Mouse (Mus musculus) erythroblast, embryonic 14.5 days (primary cell): ENCODE data around the gene Igfbp3.

Experiments
- GATA1 ChIP-seq: IDR thresholded peaks from 2 replicates; pipeline ENCODE4 v1.6.1; 2012; ENCODE audit warnings: low read length, inconsistent platforms, mixed read lengths
- TAL1 ChIP-seq: IDR thresholded peaks from 3 replicates; pipeline ENCODE4 v1.6.1; 2012; ENCODE audit warnings: low read length, inconsistent platforms, mixed read lengths

DNA sequence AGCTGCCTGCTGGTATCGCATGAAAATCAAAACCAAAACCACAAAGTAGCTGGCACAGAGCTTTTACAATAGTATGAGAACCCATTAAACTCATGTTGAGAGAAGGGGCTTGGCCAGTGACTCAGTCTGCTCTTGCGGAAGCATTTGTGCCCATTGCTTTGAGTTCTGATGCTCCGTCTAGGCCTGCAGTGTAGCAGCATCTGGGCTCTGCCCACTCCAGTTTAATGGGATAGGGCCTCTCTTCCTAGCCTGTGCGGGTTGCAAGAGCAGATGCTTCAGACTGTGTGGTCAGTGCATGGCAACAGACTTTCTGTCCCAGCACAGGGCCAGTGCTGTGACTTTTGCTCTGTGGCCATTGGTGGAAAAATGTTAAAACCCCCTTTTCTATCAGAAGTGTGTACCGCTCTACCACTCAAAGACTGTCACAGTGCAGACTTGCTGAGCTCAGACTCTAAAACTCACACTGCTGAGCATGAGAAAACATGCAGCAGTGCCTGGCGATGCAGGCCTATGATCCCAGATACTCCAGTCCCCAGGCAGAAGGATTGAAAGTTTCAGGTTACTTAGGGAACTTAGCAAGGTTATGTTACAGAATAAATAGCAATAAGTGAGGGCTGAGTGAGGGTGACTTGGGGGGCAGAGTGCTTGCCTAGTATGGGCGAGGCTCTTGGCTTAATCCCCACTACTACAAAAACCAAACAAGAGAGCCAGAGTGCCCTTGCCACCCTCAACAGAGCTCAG, 13.3 kb upstream of the Igfbp3 start:
- no peak for TF ChIP-seq TAL1
- TF ChIP-seq GATA1, result no peak
